Mouse (Mus musculus): ENCODE measurements around the gene Sync.
A peak's percentile ranks its signal among the peaks of the same experiment; 100 is the strongest.

Gene Sync

GRCm38 (mm10) chr4:129263225-129264021 is 24.0 kb upstream of the Sync start:
- peak; percentile 47 for DNase-seq (ENCODE audit: low spot score)

GRCm38 (mm10) chr4:129266191-129266590 is 21.2 kb upstream of the Sync start:
- DNase-seq (ENCODE audit: low spot score) = no peak

- DNase-seq (ENCODE audit: low spot score) = no peak
Observed at GRCm38 (mm10) chr4:129266821-129267220, 20.6 kb upstream of the Sync start.

GRCm38 (mm10) chr4:129268698-129269097 is 18.7 kb upstream of the Sync start:
- DNase-seq (ENCODE audit: low spot score) = no peak

GRCm38 (mm10) chr4:129271991-129272755 is 15.2 kb upstream of the Sync start:
- DNase-seq (ENCODE audit: low spot score) = peak; percentile 37

- DNase-seq (ENCODE audit: low spot score) = no peak
Observed at GRCm38 (mm10) chr4:129272756-129273046, 14.7 kb upstream of the Sync start.

- peak; percentile 92 for DNase-seq (ENCODE audit: low spot score)
Observed at GRCm38 (mm10) chr4:129276453-129276865, 11.0 kb upstream of the Sync start.

GRCm38 (mm10) chr4:129282786-129283185 is 4.6 kb upstream of the Sync start:
- no peak for DNase-seq (ENCODE audit: low spot score)

- no peak for DNase-seq (ENCODE audit: low spot score)
Observed at GRCm38 (mm10) chr4:129283226-129283625, 4.2 kb upstream of the Sync start.

GRCm38 (mm10) chr4:129284685-129285084 is 2.7 kb upstream of the Sync start:
- no peak for DNase-seq (ENCODE audit: low spot score)

- DNase-seq (ENCODE audit: low spot score) = no peak
Observed at GRCm38 (mm10) chr4:129286001-129286682, 1.3 kb upstream of the Sync start.

GRCm38 (mm10) chr4:129286683-129287471 is 540 bp upstream of the Sync start:
- DNase-seq (ENCODE audit: low spot score) = no peak

- no peak for DNase-seq (ENCODE audit: low spot score)
Observed at GRCm38 (mm10) chr4:129288067-129288466, 650 bp downstream of the Sync start.

GRCm38 (mm10) chr4:129289671-129290070 is 2.3 kb downstream of the Sync start:
- no peak for DNase-seq (ENCODE audit: low spot score)

- no peak for DNase-seq (ENCODE audit: low spot score)
Observed at GRCm38 (mm10) chr4:129292831-129293230, 5.4 kb downstream of the Sync start.

GRCm38 (mm10) chr4:129293702-129294101 is 6.3 kb downstream of the Sync start:
- peak; percentile 35 for DNase-seq (ENCODE audit: low spot score)

- no peak for DNase-seq (ENCODE audit: low spot score)
Observed at GRCm38 (mm10) chr4:129295188-129295587, 7.8 kb downstream of the Sync start.

GRCm38 (mm10) chr4:129296066-129296465 is 8.6 kb downstream of the Sync start:
- DNase-seq (ENCODE audit: low spot score) = no peak

GRCm38 (mm10) chr4:129297724-129298123 is 10.3 kb downstream of the Sync start:
- DNase-seq (ENCODE audit: low spot score) = no peak

GRCm38 (mm10) chr4:129299121-129299520 is 11.7 kb downstream of the Sync start:
- DNase-seq (ENCODE audit: low spot score) = no peak

GRCm38 (mm10) chr4:129303401-129303800 is 16.0 kb downstream of the Sync start:
- DNase-seq (ENCODE audit: low spot score) = no peak

GRCm38 (mm10) chr4:129303816-129304215 is 16.4 kb downstream of the Sync start:
- no peak for DNase-seq (ENCODE audit: low spot score)
